Comparison of ENCODE assay signal across 8 mouse cellular contexts in genomic region chr7:100288622-100289021, GRCm38 (mm10). TPM values are rescaled to one million over a fixed set of nuclear protein-coding genes. Genes with fewer than 3 reads are reported as not detected.
A peak's percentile ranks its signal among the peaks of the same experiment; 100 is the strongest.
DNase-seq lines count a peak whose midpoint lies in the region; ATAC-seq and TF ChIP-seq lines count a peak whose summit lies in the region.

No protein-coding gene starts in this region.

- peaks cover 24% of the 10 kb centered on the region for H3K36me3 ChIP-seq in heart, embryonic 13.5 days
- H3K36me3 ChIP-seq in limb, embryonic 15.5 days, result peaks cover 14% of the 10 kb centered on the region; the same call in 1 of the 2 replicates
- H3K36me3 ChIP-seq in myocyte (ENCODE audit: control insufficient read depth, insufficient read depth), result no peaks in the 10 kb centered on the region

- H3K9me3 ChIP-seq in heart, embryonic 13.5 days, result no peaks in the 10 kb centered on the region
- no peaks in the 10 kb centered on the region for H3K9me3 ChIP-seq in limb, embryonic 15.5 days

- peak; percentile 80 for DNase-seq in 3T3-L1 (ENCODE audit: low read depth, low spot score)
- DNase-seq in left cerebral cortex, adult 2 months (ENCODE audit: extremely low spot score in 1 of 2, low spot score in 2 of 2), result no peak
- DNase-seq in T-cell, adult 2 months (ENCODE audit: low spot score), result no peak
- DNase-seq in cerebellum, adult 9-11 months, result no peak

- H3K4me1 ChIP-seq in brown adipose tissue, adult 24 weeks (ENCODE audit: control insufficient read depth, insufficient read depth, insufficient read length, low read length), result no peaks in the 10 kb centered on the region
- peaks cover 46% of the 10 kb centered on the region for H3K4me1 ChIP-seq in heart, embryonic 13.5 days
- H3K4me1 ChIP-seq in limb, embryonic 15.5 days, result peaks cover 45% of the 10 kb centered on the region

- H3K27ac ChIP-seq in brown adipose tissue, adult 24 weeks (replicated peaks; ENCODE audit: low read depth, low read length), result no peak overlapping the region
- H3K27ac ChIP-seq in heart, embryonic 13.5 days (replicated peaks), result peak overlapping the region; percentile 97
- peak overlapping the region; percentile 98 for H3K27ac ChIP-seq in limb, embryonic 15.5 days
- H3K27ac ChIP-seq in left cerebral cortex, adult 2 months, result no peak overlapping the region

- peak overlapping the region; percentile 23; the same call in 1 of the 2 replicates for H3K4me3 ChIP-seq in brown adipose tissue, adult 24 weeks (ENCODE audit: insufficient read depth, low read depth, low read length)
- H3K4me3 ChIP-seq in heart, embryonic 13.5 days, result peak overlapping the region; percentile 32
- peak overlapping the region; percentile 25 for H3K4me3 ChIP-seq in limb, embryonic 15.5 days
- no peak overlapping the region for H3K4me3 ChIP-seq in myocyte
- H3K4me3 ChIP-seq in left cerebral cortex, adult 2 months, result no peak overlapping the region

- no peaks in the 10 kb centered on the region; the same call in 1 of the 2 replicates for H3K27me3 ChIP-seq in heart, embryonic 13.5 days (replicated peaks)
- no peaks in the 10 kb centered on the region for H3K27me3 ChIP-seq in limb, embryonic 15.5 days
- H3K27me3 ChIP-seq in myocyte (ENCODE audit: control insufficient read depth, insufficient read depth, insufficient read length), result no peaks in the 10 kb centered on the region

- intact Hi-C loops in left cerebral cortex, adult 2 months (cut with DNase I), result no loop called here

- H3ac ChIP-seq in myocyte (ENCODE audit: control insufficient read depth, insufficient read length), result no peak overlapping the region

- H3K9ac ChIP-seq in heart, embryonic 13.5 days, result peak overlapping the region; percentile 72
- H3K9ac ChIP-seq in limb, embryonic 15.5 days, result 0 out of 2 replicates have a peak overlapping the region, but pooled peaks have one; percentile 4

- no peak for TF ChIP-seq CTCF in left cerebral cortex, adult 2 months (IDR thresholded peaks at IDR 0.05)

- no peak for TF ChIP-seq POLR2A in myocyte (IDR thresholded peaks at IDR 0.05; ENCODE audit: insufficient read length, low read depth)

- WGBS in heart, embryonic 13.5 days, result 26% methylated on average over 11 of the region's 11 CpGs
- 17% methylated on average over 11 of the region's 11 CpGs for WGBS in limb, embryonic 15.5 days

- no peaks in the 10 kb centered on the region for H3K79me2 ChIP-seq in myocyte (ENCODE audit: control insufficient read depth, insufficient read depth)

- peak overlapping the region; percentile 64 for H3K4me2 ChIP-seq in heart, embryonic 13.5 days
- peak overlapping the region; percentile 52 for H3K4me2 ChIP-seq in limb, embryonic 15.5 days
- peak overlapping the region; percentile 73 for H3K4me2 ChIP-seq in myocyte (ENCODE audit: low read depth)

- peak; percentile 57; the same call in 1 of the 2 replicates for ATAC-seq in heart, embryonic 13.5 days (ENCODE audit: extremely low read depth, insufficient number of reproducible peaks, low FRiP score, low TSS enrichment)
- ATAC-seq in limb, embryonic 15.5 days (ENCODE audit: insufficient number of reproducible peaks, low FRiP score, low TSS enrichment, low read depth), result peak; percentile 92

TF ChIP-seq in myocyte, 11 proteins besides CTCF, POLR2A, EP300 and RAD21:
- no peak for TF ChIP-seq E2F4 (IDR thresholded peaks at IDR 0.05; ENCODE audit: insufficient read depth)
- no peak for TF ChIP-seq TCF3 (IDR thresholded peaks at IDR 0.05; ENCODE audit: insufficient read length, low read depth)
- TF ChIP-seq SRF (IDR thresholded peaks at IDR 0.05; ENCODE audit: control insufficient read depth, insufficient read length, low read depth), result no peak
- TF ChIP-seq CEBPB (IDR thresholded peaks at IDR 0.05; ENCODE audit: insufficient read depth, poor library complexity, severe bottlenecking), result no peak
- TF ChIP-seq POLR2AphosphoS2 (IDR thresholded peaks at IDR 0.05; ENCODE audit: insufficient read length, low read depth), result no peak
- TF ChIP-seq MYOD1 (IDR thresholded peaks at IDR 0.05; ENCODE audit: control insufficient read depth in 1 of 3, insufficient read length in 2 of 3, low read depth in 2 of 3), result no peak
- no peak for TF ChIP-seq USF1 (IDR thresholded peaks at IDR 0.05; ENCODE audit: low read depth)
TF ChIP-seq in myocyte: peak in this region for 0.

RNA-seq across cellular contexts. Expression of gene P4ha3, which starts 3.3 kb away (rescaled TPM):
- not detected in 2 replicates for polyA plus RNA-seq in brown adipose tissue, adult 24 weeks (2012; ENCODE audit: insufficient read depth, insufficient read length, missing spikeins)
- polyA plus RNA-seq in heart, embryonic 13.5 days (2015; fragmentation: Nextera tagmentation; extraction: Ambion mirVana), result 11.0 and 11.6 TPM in 2 replicates
- 24.0 and 28.1 TPM in 2 replicates for polyA plus RNA-seq in limb, embryonic 15.5 days (2015; fragmentation: Nextera tagmentation; extraction: Ambion mirVana)
- 2.9 TPM for polyA plus RNA-seq in myocyte (2012; fragmentation: generic; extraction: Trizol)
- total RNA-seq in left cerebral cortex, adult 2 months (2021), result 1 to 10 TPM; 6.5 to 8.5 TPM

Comparison
In these comparisons a context has a peak if more than half of its experiments do, and no peak if none do; other contexts are left out.
1. H3K27ac ChIP-seq: peak in heart, embryonic 13.5 days (single experiment) and limb, embryonic 15.5 days (single experiment); none in brown adipose tissue, adult 24 weeks (single experiment) and left cerebral cortex, adult 2 months (single experiment).
2. H3K4me3 ChIP-seq: peak in brown adipose tissue, adult 24 weeks (single experiment), heart, embryonic 13.5 days (single experiment) and limb, embryonic 15.5 days (single experiment); none in myocyte (single experiment) and left cerebral cortex, adult 2 months (single experiment).
3. Peak in every context shown above with its lines, with median percentiles within 50 percentile points of each other: H3K4me2 ChIP-seq.